In genomic region chr10:80611905-80612304, GRCm38 (mm10) we compare ENCODE assay signal across 22 mouse cellular contexts. TPM values are rescaled to one million over a fixed set of nuclear protein-coding genes. Genes with fewer than 3 reads are reported as not detected.
"Had no signal": no experiment of that assay in that cellular context is flagged by ENCODE, and none has a peak within 500 bp of the region (broad histone marks: within the 10 kb centered on the region; RNA-seq: fewer than 3 reads in every experiment).

No protein-coding gene starts in this region.

- H3K27ac ChIP-seq: kidney, postnatal 0 days; layer of hippocampus, adult 2 months; limb, embryonic 10.5 days; limb, embryonic 13.5 days; liver, embryonic 15.5 days; macrophage; midbrain, embryonic 12.5 days; midbrain, embryonic 15.5 days; neural tube, embryonic 13.5 days; stomach, postnatal 0 days had no signal

- H3K9me3 ChIP-seq: limb, embryonic 10.5 days; limb, embryonic 13.5 days; liver, embryonic 15.5 days; midbrain, embryonic 12.5 days; midbrain, embryonic 15.5 days; neural tube, embryonic 13.5 days had no signal

- H3K4me1 ChIP-seq: limb, embryonic 13.5 days; midbrain, embryonic 12.5 days; midbrain, embryonic 15.5 days; neural tube, embryonic 13.5 days had no signal

- H3K27me3 ChIP-seq: limb, embryonic 13.5 days; liver, embryonic 15.5 days; midbrain, embryonic 12.5 days; midbrain, embryonic 15.5 days; neural tube, embryonic 13.5 days had no signal

- DNase-seq: kidney, adult 18-20 months; kidney, postnatal 25 days; layer of hippocampus, adult 9-11 months; lung, adult 2 months; retina, postnatal 1 day; right cerebral cortex, postnatal 25 days; spleen, adult 18-20 months; thymus, adult 2 months; thymus, postnatal 14 days had no signal

- ATAC-seq: intestine, embryonic 16.5 days; midbrain, embryonic 15.5 days had no signal

- H3K4me3 ChIP-seq: layer of hippocampus, adult 2 months; limb, embryonic 13.5 days; liver, embryonic 15.5 days; midbrain, embryonic 12.5 days; midbrain, embryonic 15.5 days; myocyte; neural tube, embryonic 13.5 days had no signal

- H3K4me2 ChIP-seq: limb, embryonic 13.5 days; liver, embryonic 15.5 days; midbrain, embryonic 12.5 days; midbrain, embryonic 15.5 days; neural tube, embryonic 13.5 days had no signal

- H3K9ac ChIP-seq: limb, embryonic 13.5 days; liver, embryonic 15.5 days; midbrain, embryonic 12.5 days; midbrain, embryonic 15.5 days; neural tube, embryonic 13.5 days had no signal

RNA-seq across cellular contexts. Expression of gene Gm49322, which starts 6.1 kb away (rescaled TPM):
- polyA plus RNA-seq: macrophage had no signal

RNA-seq across cellular contexts. Expression of gene Adat3, which starts 9.2 kb away (rescaled TPM):
- total RNA-seq: neutrophil, adult 5-6 weeks had no signal
